Mouse (Mus musculus): ENCODE data around the gene Ccdc167.

Ccdc167 gene

GRCm38 (mm10) chr17:29688610-29689009 lies 28.2 kb downstream of the Ccdc167 start:
- in situ Hi-C loops (cut with MboI; ENCODE audit: low sequenced_read_pairs): no loop called here

GRCm38 (mm10) chr17:29687373-29687772 lies 29.5 kb downstream of the Ccdc167 start:
- in situ Hi-C loops (cut with MboI; ENCODE audit: low sequenced_read_pairs): no loop called here

- in situ Hi-C loops (cut with MboI; ENCODE audit: low sequenced_read_pairs): no loop called here
Observed at GRCm38 (mm10) chr17:29686771-29687170, 30.1 kb downstream of the Ccdc167 start.

GRCm38 (mm10) chr17:29684275-29684674 lies 32.6 kb downstream of the Ccdc167 start:
- in situ Hi-C loops (cut with MboI; ENCODE audit: low sequenced_read_pairs): no loop called here

GRCm38 (mm10) chr17:29683127-29683526 lies 33.7 kb downstream of the Ccdc167 start:
- in situ Hi-C loops (cut with MboI; ENCODE audit: low sequenced_read_pairs): no loop called here

GRCm38 (mm10) chr17:29682261-29682660 lies 34.6 kb downstream of the Ccdc167 start:
- in situ Hi-C loops (cut with MboI; ENCODE audit: low sequenced_read_pairs): no loop called here

- in situ Hi-C loops (cut with MboI; ENCODE audit: low sequenced_read_pairs): no loop called here
Observed at GRCm38 (mm10) chr17:29681669-29682068, 35.2 kb downstream of the Ccdc167 start.

- in situ Hi-C loops (cut with MboI; ENCODE audit: low sequenced_read_pairs): no loop called here
Observed at GRCm38 (mm10) chr17:29680921-29681320, 35.9 kb downstream of the Ccdc167 start.

- in situ Hi-C loops (cut with MboI; ENCODE audit: low sequenced_read_pairs): no loop called here
Observed at GRCm38 (mm10) chr17:29680174-29680573, 36.7 kb downstream of the Ccdc167 start.

- in situ Hi-C loops (cut with MboI; ENCODE audit: low sequenced_read_pairs): no loop called here
Observed at GRCm38 (mm10) chr17:29679038-29679767, 37.6 kb downstream of the Ccdc167 start.

- in situ Hi-C loops (cut with MboI; ENCODE audit: low sequenced_read_pairs): no loop called here
Observed at GRCm38 (mm10) chr17:29678526-29678925, 38.3 kb downstream of the Ccdc167 start.

- in situ Hi-C loops (cut with MboI; ENCODE audit: low sequenced_read_pairs): no loop called here
Observed at GRCm38 (mm10) chr17:29673325-29673724, 43.5 kb downstream of the Ccdc167 start.

- in situ Hi-C loops (cut with MboI; ENCODE audit: low sequenced_read_pairs): no loop called here
Observed at GRCm38 (mm10) chr17:29671021-29671420, 45.8 kb downstream of the Ccdc167 start.

GRCm38 (mm10) chr17:29669936-29670335 lies 46.9 kb downstream of the Ccdc167 start:
- in situ Hi-C loops (cut with MboI; ENCODE audit: low sequenced_read_pairs): no loop called here

GRCm38 (mm10) chr17:29669030-29669429 lies 47.8 kb downstream of the Ccdc167 start:
- in situ Hi-C loops (cut with MboI; ENCODE audit: low sequenced_read_pairs): no loop called here

- in situ Hi-C loops (cut with MboI; ENCODE audit: low sequenced_read_pairs): no loop called here
Observed at GRCm38 (mm10) chr17:29668051-29668986, 48.5 kb downstream of the Ccdc167 start.

GRCm38 (mm10) chr17:29662145-29662544 lies 54.7 kb downstream of the Ccdc167 start:
- in situ Hi-C loops (cut with MboI; ENCODE audit: low sequenced_read_pairs): no loop called here

GRCm38 (mm10) chr17:29660762-29661391 lies 56.0 kb downstream of the Ccdc167 start:
- in situ Hi-C loops (cut with MboI; ENCODE audit: low sequenced_read_pairs): no loop called here

GRCm38 (mm10) chr17:29660076-29660761 lies 56.6 kb downstream of the Ccdc167 start, which contains the start of gene Cmtr1:
Cmtr1 (plus strand) TSS chr17:29660595.
- in situ Hi-C loops (cut with MboI; ENCODE audit: low sequenced_read_pairs): no loop called here

GRCm38 (mm10) chr17:29658249-29658648 lies 58.6 kb downstream of the Ccdc167 start:
- in situ Hi-C loops (cut with MboI; ENCODE audit: low sequenced_read_pairs): no loop called here

GRCm38 (mm10) chr17:29642219-29642618 lies 74.6 kb downstream of the Ccdc167 start:
- in situ Hi-C loops (cut with MboI; ENCODE audit: low sequenced_read_pairs): no loop called here

All from CH12F3 (cell line).